Mouse (Mus musculus) testis, adult 2 months (tissue): ENCODE data around the gene Ms4a6d. TPM values are rescaled to one million over a fixed set of nuclear protein-coding genes. Genes with fewer than 3 reads are reported as not detected.
"Not testable (repeated sequence)": the region's sequence is repeated elsewhere in the genome, so short reads cannot be mapped to it uniquely, and the experiment has no call there.

Experiments used
- H3K27ac ChIP-seq: fragments of 200-500 bp; 2 replicates; pipeline ENCODE4 v1.5.1; 2012; ENCODE audit warnings: low read depth, low read length; ENCODE audit not compliant: control insufficient read depth, insufficient read depth
- H3K27me3 ChIP-seq: fragments of 200-500 bp; 2 replicates; pipeline ENCODE4 v1.6.1; 2012; ENCODE audit warnings: mild to moderate bottlenecking, low read length, moderate library complexity; ENCODE audit not compliant: control insufficient read depth, insufficient read depth
- H3K36me3 ChIP-seq: fragments of 200-500 bp; 2 replicates; pipeline ENCODE4 v1.6.1; 2012; ENCODE audit warnings: mild to moderate bottlenecking, low read length; ENCODE audit not compliant: control insufficient read depth, insufficient read depth
- H3K4me1 ChIP-seq: fragments of 200-500 bp; 2 replicates; pipeline ENCODE4 v1.6.1; 2012; ENCODE audit warnings: low read length; ENCODE audit not compliant: control insufficient read depth, insufficient read depth
- H3K4me3 ChIP-seq: fragments of 200-500 bp; 2 replicates; pipeline ENCODE4 v1.5.1; 2012; ENCODE audit warnings: low read depth, mild to moderate bottlenecking, low read length, moderate library complexity, mixed read lengths; ENCODE audit not compliant: control insufficient read depth
- CTCF ChIP-seq: fragments of 200-500 bp; IDR thresholded peaks from 2 replicates; pipeline ENCODE4 v1.5.1; 2012; ENCODE audit warnings: low read depth, mild to moderate bottlenecking, inconsistent platforms, low read length, moderate library complexity; ENCODE audit not compliant: control insufficient read depth, insufficient read depth, insufficient replicate concordance
- POLR2A ChIP-seq: fragments of 200-500 bp; IDR thresholded peaks from 2 replicates; pipeline ENCODE4 v1.6.1; 2012; ENCODE audit warnings: low read depth, mild to moderate bottlenecking, inconsistent platforms, low read length, moderate library complexity; ENCODE audit not compliant: control insufficient read depth
- polyA plus RNA-seq: library from polyadenylated mRNA; depleted of rRNA; stranded (reverse); fragments of >200 nt; gene quantifications from 2 replicates; pipeline ENCODE4 v1.2.3, GENCODE M21; 2012; rRNA removed

Gene Ms4a6d
- polyA plus RNA-seq, 1 experiment = 0.79 TPM

DNA sequence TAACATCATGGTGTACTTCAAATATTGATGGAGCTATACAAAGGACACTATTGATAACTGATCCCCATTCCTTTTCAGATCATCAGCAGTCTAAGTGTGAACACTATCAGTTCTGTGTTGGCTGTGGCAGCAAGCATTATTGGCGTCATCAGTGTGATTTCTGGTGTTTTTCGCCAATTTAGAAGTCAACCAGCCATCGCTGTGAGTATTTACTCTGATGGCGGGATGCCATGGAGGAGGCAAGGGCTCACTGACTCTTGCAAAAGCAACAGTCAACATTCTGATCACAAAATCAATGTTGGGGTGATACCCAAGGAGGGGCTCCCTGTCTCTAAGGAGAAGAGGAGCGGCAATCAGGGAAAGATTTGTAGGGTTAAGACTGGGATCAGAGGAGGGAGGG, 49.9 kb downstream of the Ms4a6d start:
- no peaks in the 10 kb centered on the region for H3K4me1 ChIP-seq
- H3K4me3 ChIP-seq = no peak overlapping the region
- TF ChIP-seq POLR2A = no peak
- no peak for TF ChIP-seq CTCF
- H3K36me3 ChIP-seq = no peaks in the 10 kb centered on the region
- no peak overlapping the region for H3K27ac ChIP-seq
- H3K27me3 ChIP-seq = no peaks in the 10 kb centered on the region

DNA sequence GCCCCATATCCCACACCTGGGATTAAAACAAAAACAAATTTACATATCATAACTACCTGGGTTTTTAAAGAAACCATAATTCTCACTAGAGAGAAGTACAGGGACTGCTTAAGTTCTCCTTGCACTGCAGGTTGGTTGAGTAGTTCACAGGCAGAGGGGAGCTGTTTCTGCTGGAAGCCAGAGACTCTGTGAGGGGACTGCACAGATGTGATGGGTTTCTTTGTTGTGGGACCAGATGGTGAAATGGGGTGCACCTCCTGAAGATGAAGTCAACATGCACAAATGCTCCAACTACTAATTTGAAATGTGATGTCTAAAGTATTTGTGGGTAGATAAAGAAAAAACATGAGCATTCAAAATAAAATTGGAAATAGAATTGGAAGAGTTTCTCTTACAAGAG, 56.7 kb downstream of the Ms4a6d start:
- Histone ChIP-seq H3K4me1 (no peaks in the 10 kb centered on the region), H3K27ac (no peak overlapping the region), H3K27me3 (no peaks in the 10 kb centered on the region), H3K4me3 (no peak overlapping the region), H3K36me3 (no peaks in the 10 kb centered on the region)
- TF ChIP-seq CTCF = no peak
- no peak for TF ChIP-seq POLR2A

DNA sequence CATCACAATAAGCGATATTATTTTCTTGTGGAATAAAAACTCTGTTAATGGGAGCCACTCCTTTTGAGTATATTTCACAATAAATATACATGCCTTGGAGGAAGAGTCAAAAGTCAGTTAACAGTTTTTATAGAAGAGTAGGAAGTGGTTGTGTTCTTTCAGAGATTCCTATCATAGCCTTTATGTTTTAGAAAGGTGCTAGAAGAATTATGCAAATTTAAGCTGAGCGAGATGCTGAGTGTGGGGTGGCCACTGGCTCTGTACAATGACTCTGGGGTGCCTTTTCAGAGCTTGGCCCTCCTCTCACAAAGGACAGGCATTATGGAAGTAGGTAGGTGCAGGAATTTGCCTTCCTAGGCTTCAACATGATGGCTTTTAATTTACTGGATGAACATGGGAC, 60.3 kb downstream of the Ms4a6d start:
- not testable (repeated sequence) for H3K4me1 ChIP-seq, H3K36me3 ChIP-seq, H3K27me3 ChIP-seq, H3K4me3 ChIP-seq, H3K27ac ChIP-seq

DNA sequence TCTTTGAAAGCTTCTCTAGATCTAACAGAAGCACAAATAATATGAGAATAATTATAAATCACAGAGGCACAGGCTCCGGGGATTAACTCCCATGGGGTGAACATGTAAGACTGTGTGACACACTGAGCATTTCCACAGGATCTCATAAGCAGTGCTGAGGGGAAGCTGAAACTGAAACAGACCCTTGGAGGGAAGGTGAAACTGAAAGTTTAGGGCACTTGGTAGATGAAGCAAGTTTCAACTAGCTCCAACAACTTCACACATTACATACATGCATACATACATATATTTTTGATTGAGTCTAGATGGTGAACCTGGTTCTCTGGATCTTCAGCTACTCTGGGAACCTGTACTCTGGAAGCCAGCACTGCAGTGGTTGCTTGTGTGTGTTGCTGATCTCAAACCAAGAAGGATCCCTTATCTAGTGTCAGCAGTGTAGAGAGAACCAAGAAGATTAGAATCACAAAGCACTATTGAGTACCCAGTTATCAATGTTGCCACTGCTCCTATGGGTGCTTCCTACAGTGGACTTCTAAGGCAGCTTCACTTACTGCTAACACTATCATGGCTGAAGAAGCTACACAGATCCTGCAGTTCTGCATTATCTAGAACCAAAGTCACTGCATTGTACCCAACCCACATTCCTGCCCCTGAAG, 64.4 kb downstream of the Ms4a6d start:
- H3K4me3 ChIP-seq, H3K36me3 ChIP-seq, H3K4me1 ChIP-seq, H3K27ac ChIP-seq, H3K27me3 ChIP-seq: not testable (repeated sequence)

DNA sequence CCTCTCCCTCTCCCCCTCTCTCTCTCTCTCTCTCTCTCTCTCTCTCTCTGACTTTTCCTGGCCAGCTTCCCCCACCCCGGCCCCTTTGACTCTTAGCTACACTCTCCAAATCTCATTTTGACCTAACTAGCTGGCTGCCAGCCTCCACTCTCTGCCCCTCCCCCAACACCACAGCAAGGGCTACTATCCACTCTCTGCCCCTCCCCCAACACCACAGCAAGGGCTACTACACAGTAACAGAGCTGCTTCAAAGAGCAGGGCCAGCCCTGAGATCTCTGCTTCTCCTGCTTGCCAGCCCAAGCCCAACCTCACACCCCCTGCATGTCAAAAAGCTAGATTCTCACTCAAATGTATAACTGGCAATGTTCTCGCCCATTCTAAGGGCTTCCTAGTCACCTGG, 67.3 kb downstream of the Ms4a6d start:
- H3K4me1 ChIP-seq = no peaks in the 10 kb centered on the region; the same call in 1 of the 2 replicates
- H3K4me3 ChIP-seq = no peak overlapping the region
- TF ChIP-seq CTCF = no peak
- no peak for TF ChIP-seq POLR2A
- H3K27ac ChIP-seq = no peak overlapping the region
- H3K36me3 ChIP-seq = no peaks in the 10 kb centered on the region
- no peaks in the 10 kb centered on the region for H3K27me3 ChIP-seq

Other genes starting within 250 kb of the Ms4a6d start
- gene Ms4a4a, start 229.3 kb downstream of the Ms4a6d start, polyA plus RNA-seq = 0.48 TPM in 1 of 2 replicates, not detected in the other
- 0.26 TPM in 1 of 2 replicates, not detected in the other for gene Ms4a4c, start 200.1 kb downstream of the Ms4a6d start, polyA plus RNA-seq
- 1.9 TPM in 2 replicates for gene Ms4a4b, start 161.3 kb downstream of the Ms4a6d start, polyA plus RNA-seq
- 1.1 and 2.3 TPM in 2 replicates for gene Ms4a6c, start 135.5 kb downstream of the Ms4a6d start, polyA plus RNA-seq
- 1.9 and 3.8 TPM in 2 replicates for gene Gm8369, start 118.9 kb downstream of the Ms4a6d start, polyA plus RNA-seq
- 1.2 and 1.6 TPM in 2 replicates for gene Ms4a6b, start 88.3 kb downstream of the Ms4a6d start, polyA plus RNA-seq
- gene Ms4a4d, start 68.0 kb downstream of the Ms4a6d start, polyA plus RNA-seq = 1.8 and 2.3 TPM in 2 replicates
- gene Ms4a2, start 18.9 kb upstream of the Ms4a6d start, polyA plus RNA-seq = not detected in 2 replicates
- gene Ms4a3, start 36.0 kb upstream of the Ms4a6d start, polyA plus RNA-seq = not detected in 2 replicates
- gene Oosp2, start 55.7 kb upstream of the Ms4a6d start, polyA plus RNA-seq = not detected in 2 replicates
- gene Oosp1, start 86.3 kb upstream of the Ms4a6d start, polyA plus RNA-seq = not detected in 2 replicates
- not detected in 2 replicates for gene Oosp3, start 92.2 kb upstream of the Ms4a6d start, polyA plus RNA-seq
- gene Gif, start 142.7 kb upstream of the Ms4a6d start, polyA plus RNA-seq = 0.82 and 0.90 TPM in 2 replicates
- 19.5 and 20.4 TPM in 2 replicates for gene Mrpl16, start 165.5 kb upstream of the Ms4a6d start, polyA plus RNA-seq
- gene Stx3, start 214.6 kb upstream of the Ms4a6d start, polyA plus RNA-seq = 0.61 and 0.87 TPM in 2 replicates
- not detected in 2 replicates for gene Olfr1417, start 234.4 kb upstream of the Ms4a6d start, polyA plus RNA-seq